Mouse (Mus musculus) C2C12 (cell line): Measurements from ENCODE around the gene Taf8. TPM values are rescaled to one million over a fixed set of nuclear protein-coding genes. Genes with fewer than 3 reads are reported as not detected.

ENCODE experiments used
- H3K27me3 ChIP-seq: one replicate; pipeline ENCODE4 v1.6.1; 2011; ENCODE audit not compliant: control insufficient read depth, insufficient read depth, insufficient read length
- H3K36me3 ChIP-seq: one replicate; pipeline ENCODE4 v1.6.1; 2011; ENCODE audit not compliant: control insufficient read depth, insufficient read depth
- H3K4me3 ChIP-seq: one replicate; pipeline ENCODE4 v1.5.1; 2011; ENCODE audit warnings: mild to moderate bottlenecking, control low read depth; ENCODE audit not compliant: poor library complexity, insufficient read depth, severe bottlenecking
- H3K79me2 ChIP-seq: one replicate; pipeline ENCODE4 v1.6.1; 2011; ENCODE audit not compliant: control insufficient read depth, insufficient read depth
- H3K79me3 ChIP-seq: one replicate; pipeline ENCODE4 v1.6.1; 2011; ENCODE audit warnings: low read depth, control low read depth
- H3ac ChIP-seq: one replicate; pipeline ENCODE3; 2011; ENCODE audit warnings: low read depth; ENCODE audit not compliant: control insufficient read depth, insufficient read length
- CEBPB ChIP-seq: IDR thresholded peaks from one replicate; pipeline ENCODE4 v1.6.1; 2011; ENCODE audit warnings: low read depth, mild to moderate bottlenecking, control low read depth, moderate library complexity
- CTCF ChIP-seq: IDR thresholded peaks from one replicate; pipeline ENCODE4 v1.5.1; 2011; ENCODE audit not compliant: control insufficient read depth, insufficient read depth, insufficient read length
- FOSL1 ChIP-seq: IDR thresholded peaks from one replicate; pipeline ENCODE4 v1.8.0; 2011; ENCODE audit warnings: mild to moderate bottlenecking, low read length; ENCODE audit not compliant: poor library complexity, insufficient read depth, severe bottlenecking
- MAX ChIP-seq: IDR thresholded peaks from one replicate; pipeline ENCODE4 v1.6.1; 2011; ENCODE audit warnings: mild to moderate bottlenecking, control low read depth
- MYOD1 ChIP-seq: IDR thresholded peaks from one replicate; pipeline ENCODE4 v1.6.1; 2011; ENCODE audit warnings: low read depth; ENCODE audit not compliant: control insufficient read depth, insufficient read length
- MYOG ChIP-seq: IDR thresholded peaks from one replicate; pipeline ENCODE4 v1.6.1; 2011; ENCODE audit not compliant: control insufficient read depth, insufficient read length; ENCODE audit errors: extremely low read depth
- USF1 ChIP-seq: IDR thresholded peaks from one replicate; pipeline ENCODE4 v1.6.1; 2011; ENCODE audit warnings: low read depth, mild to moderate bottlenecking, control low read depth, moderate library complexity
- polyA plus RNA-seq: library from polyadenylated mRNA; unstranded; fragments of >200 nt; fragmentation: generic; extraction: Trizol; gene quantifications from one replicate; pipeline ENCODE4 v1.2.1, GENCODE M21; 2012; ENCODE audit warnings: missing spikeins

The Taf8 gene
- polyA plus RNA-seq, 1 experiment = 12.2 TPM

DNA sequence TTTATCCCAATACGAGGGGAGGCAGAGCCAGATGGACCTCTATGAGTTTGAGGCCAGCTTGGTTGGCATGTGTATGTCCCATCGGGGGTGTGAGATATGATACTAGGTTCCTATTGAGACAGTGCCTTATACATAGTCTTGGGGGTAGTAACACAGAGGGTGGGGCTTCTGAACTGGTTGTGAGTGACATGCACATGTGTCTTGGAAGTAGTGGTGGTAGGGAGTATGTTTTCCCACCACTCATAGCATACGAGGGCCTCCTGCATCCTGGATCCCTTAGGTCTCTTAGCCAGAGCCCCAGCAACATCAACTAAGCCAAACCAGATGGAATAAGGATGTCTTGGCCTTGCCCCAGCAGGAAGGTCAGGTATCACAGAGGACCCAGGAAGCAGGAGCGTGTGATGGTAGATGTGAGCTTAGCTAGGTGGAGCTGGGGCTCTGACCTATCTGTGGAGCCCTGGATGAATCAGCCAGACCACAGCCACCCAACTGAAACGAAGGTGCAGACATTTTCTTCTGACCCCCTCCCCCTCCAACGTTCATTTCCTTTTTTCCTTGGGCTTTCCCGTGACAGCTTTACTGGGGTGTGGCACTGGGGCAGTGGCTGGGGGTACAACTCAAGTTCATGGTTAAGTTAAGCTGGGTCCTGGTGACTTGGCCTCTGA, 13.2 kb upstream of the Taf8 start:
- H3K36me3 ChIP-seq = no peaks in the 10 kb centered on the region
- H3K27me3 ChIP-seq = no peaks in the 10 kb centered on the region
- no peaks in the 10 kb centered on the region for H3K79me2 ChIP-seq
- H3ac ChIP-seq = no peak overlapping the region
- H3K79me3 ChIP-seq = no peaks in the 10 kb centered on the region
- TF ChIP-seq USF1 (no peak), MYOD1 (peak; percentile 30)
- no peak overlapping the region for H3K4me3 ChIP-seq

DNA sequence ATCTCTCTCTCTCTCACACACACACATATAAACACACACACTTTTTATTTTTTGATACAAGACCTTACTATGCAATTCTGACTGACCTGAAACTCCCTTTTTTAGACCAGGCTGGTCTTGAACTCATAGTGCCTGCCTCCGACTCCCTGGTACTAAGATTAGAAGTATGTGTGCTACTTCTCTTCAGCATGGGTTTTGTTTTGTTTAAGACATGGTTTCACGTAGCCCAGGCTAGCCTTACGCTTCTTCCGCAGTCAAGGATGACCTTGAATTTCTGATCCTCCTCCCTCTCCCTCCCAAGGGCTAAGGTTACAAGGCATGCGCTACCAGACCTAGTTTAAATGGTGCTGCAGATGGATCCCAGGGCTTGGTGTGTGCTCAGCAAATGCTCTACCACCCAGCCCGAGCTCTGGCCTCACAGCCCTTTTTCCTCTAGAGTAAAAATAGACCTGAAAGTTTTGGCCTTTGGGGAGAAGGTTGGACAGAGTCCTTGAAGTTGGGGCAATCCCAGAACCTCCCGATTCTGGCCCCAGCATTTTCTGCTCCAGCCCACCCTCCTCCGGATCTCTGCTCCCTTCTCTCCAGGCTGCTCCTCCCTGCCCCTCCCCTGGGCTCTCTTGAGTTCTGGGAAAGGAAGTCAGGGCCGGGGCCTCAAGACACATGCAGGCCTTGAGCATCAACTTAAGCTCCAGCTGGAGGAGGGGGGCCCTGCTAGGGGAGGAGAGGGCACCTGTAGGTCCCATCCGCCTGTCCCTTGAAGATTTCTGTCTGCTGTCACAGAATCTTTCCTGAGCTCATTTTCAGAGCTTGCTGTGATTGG, 11.1 kb upstream of the Taf8 start:
- Histone ChIP-seq H3K36me3 (no peaks in the 10 kb centered on the region), H3K79me2 (no peaks in the 10 kb centered on the region), H3K79me3 (no peaks in the 10 kb centered on the region), H3K4me3 (no peak overlapping the region), H3K27me3 (no peaks in the 10 kb centered on the region), H3ac (no peak overlapping the region)
- TF ChIP-seq MAX (no peak), CTCF (no peak), USF1 (no peak), MYOG (no peak), FOSL1 (no peak)

DNA sequence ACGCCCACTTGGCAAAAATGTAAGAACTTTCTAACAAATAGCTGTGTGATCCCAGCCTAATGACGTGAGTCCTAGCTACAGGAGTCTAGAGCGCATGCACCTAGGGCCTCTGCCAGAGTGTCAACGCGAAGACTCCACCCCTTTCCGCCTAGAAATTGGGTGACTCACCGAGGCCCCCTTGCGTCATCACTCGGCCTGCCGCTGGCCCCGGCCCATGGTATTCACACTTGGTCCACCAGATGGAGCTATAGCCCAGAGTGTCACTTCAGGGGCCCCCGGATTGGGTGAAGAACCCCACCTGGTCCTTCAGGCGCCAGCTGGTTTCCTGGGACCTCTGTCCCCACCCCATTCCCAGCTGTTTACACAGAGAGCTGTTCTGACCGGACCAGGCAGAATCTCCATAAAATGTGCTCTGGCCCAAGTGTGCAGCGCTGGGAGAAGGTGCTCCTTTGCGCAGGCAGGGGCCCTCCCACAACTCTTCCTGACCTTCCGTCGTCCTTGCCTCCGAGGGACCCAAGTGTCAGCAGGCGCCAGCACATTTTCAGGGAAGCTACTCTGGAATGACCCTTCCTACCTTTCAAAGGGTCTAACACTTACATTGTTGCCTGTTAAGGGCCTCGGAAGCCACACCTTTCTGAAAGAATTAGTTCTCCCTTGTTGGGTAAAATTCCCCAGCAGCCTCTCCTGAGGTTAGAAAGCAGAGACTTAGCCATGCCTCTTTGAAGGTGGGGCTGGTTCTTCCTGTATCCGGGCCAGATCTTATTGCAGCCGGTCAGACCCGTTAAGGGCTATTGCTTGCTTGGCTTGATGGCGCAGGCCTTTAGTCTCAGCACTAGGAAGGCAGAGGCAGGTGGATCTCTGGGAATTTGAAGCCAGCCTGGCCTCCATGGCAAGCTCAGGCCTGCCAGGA, 9.3 kb upstream of the Taf8 start:
- Histone ChIP-seq H3K4me3 (no peak overlapping the region), H3K79me3 (no peaks in the 10 kb centered on the region), H3K27me3 (no peaks in the 10 kb centered on the region), H3K36me3 (no peaks in the 10 kb centered on the region), H3ac (no peak overlapping the region), H3K79me2 (no peaks in the 10 kb centered on the region)
- peak; percentile 46 for TF ChIP-seq FOSL1
- no peak for TF ChIP-seq USF1
- TF ChIP-seq MYOD1 = peak; percentile 20
- peak; percentile 85 for TF ChIP-seq CTCF
- TF ChIP-seq MAX = peak; percentile 19
- peak; percentile 90 for TF ChIP-seq CEBPB
- no peak for TF ChIP-seq MYOG

DNA sequence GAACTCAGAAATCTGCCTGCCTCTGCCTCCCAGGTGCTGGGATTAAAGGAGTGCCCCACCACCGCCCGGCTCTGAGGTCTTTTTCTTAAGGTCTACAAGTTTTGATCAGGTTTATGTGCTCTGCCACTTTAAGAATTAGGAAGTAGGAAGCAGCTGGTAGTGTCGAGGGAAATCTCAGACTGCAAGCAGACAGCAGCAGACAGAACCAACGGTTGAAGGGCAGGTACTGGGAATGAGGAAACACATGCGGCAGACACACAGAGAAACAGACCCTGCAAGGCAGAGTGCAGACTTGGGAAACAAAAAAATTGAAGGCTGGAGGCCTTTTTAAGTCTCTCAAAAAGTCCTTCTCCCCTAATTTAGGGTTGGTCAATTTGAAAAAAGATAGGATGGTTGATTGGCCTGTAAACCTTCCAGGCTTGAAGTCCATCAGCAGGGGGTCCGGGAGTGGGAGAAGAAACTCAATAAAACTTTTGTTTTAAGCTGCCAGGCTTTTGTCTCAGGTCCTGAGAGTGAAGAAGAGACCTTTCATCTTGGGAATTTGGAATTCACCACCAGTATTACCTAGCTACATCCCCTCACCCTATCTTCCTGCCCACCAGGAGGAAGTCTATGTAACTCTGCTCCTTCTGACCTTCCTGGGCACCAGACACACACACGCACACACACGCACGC, 7.1 kb upstream of the Taf8 start:
- H3K79me3 ChIP-seq = no peaks in the 10 kb centered on the region
- H3K79me2 ChIP-seq = no peaks in the 10 kb centered on the region
- no peak overlapping the region for H3K4me3 ChIP-seq
- H3ac ChIP-seq = no peak overlapping the region
- no peaks in the 10 kb centered on the region for H3K27me3 ChIP-seq
- no peaks in the 10 kb centered on the region for H3K36me3 ChIP-seq
- TF ChIP-seq MYOG (no peak), CTCF (no peak), FOSL1 (no peak), MYOD1 (no peak), CEBPB (no peak), USF1 (no peak), MAX (no peak)

DNA sequence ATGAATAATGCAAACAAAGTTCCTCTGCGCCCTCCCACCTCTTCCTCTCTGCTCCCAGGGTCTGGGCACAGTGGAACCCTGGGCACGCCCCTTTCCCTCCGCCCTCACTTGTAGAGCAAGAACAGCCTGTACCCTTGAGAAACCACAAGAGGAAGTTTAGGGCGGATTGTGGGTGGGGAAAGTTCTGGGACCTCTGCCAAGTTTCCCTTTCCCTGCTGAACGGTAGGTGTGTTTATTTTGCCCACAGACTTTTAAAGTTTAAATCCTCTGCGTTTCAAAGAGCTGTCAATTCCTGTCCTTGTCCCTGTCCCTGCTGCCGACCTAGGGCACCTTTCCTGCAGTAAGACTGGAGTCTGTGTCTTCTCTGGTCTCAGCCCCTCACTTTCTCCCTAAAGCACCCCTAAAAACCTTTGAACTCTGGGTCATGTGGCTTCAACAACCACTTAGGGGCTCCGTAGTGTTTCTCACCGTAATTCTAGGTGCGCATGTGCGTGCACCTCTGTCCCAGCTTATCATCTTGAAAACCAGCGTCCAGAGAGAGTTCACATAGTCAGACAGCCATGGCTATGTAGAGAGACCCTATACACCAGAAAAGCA, 6.0 kb upstream of the Taf8 start:
- Histone ChIP-seq H3K79me3 (no peaks in the 10 kb centered on the region), H3K79me2 (no peaks in the 10 kb centered on the region), H3ac (no peak overlapping the region), H3K4me3 (no peak overlapping the region), H3K27me3 (no peaks in the 10 kb centered on the region), H3K36me3 (no peaks in the 10 kb centered on the region)
- TF ChIP-seq CEBPB = no peak
- no peak for TF ChIP-seq USF1
- no peak for TF ChIP-seq FOSL1
- no peak for TF ChIP-seq MYOD1
- TF ChIP-seq MYOG = no peak
- no peak for TF ChIP-seq CTCF
- TF ChIP-seq MAX = no peak
